7 mouse cellular contexts compared by ENCODE assay signal in the genomic region with DNA sequence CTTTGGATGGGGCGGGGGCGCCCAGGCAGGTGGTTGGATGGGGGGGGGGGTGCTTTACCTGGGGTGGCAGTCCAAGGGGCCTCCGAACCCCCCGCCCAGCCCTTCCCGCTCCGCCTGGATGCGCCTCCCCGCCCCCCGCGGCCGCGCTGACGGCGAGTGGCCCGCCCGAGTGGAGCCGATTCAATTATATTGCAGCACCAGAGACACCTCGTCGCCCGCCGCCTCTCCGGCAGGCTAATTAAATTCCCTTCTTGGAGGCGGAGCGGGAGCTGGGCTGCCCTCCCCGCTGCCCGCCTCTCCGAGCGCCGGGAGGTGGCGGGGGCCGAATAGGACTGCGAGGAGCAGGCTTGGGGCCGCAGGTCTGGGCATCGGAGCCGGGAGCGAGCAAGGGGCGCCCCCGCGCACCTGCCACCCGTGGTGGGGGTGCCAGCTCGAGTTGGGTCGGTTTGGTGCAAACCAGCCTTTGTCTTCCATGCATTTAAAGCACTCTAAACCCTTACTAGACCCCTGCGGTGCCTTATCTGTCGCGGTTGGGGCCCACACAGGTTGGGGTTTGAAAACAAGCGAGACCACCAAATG. TPM values are rescaled to one million over a fixed set of nuclear protein-coding genes. Genes with fewer than 3 reads are reported as not detected.
A peak's percentile ranks its signal among the peaks of the same experiment; 100 is the strongest.
DNase-seq lines count a peak whose midpoint lies in the region; ATAC-seq and TF ChIP-seq lines count a peak whose summit lies in the region.

No protein-coding gene starts in this region.

- peaks cover 82% of the 10 kb centered on the region for H3K27me3 ChIP-seq in G1E (ENCODE audit: insufficient read depth, low read length)
- H3K27me3 ChIP-seq in forebrain, embryonic 12.5 days = 0 out of 2 replicates have a peak, but pooled peaks cover 11% of the 10 kb centered on the region
- H3K27me3 ChIP-seq in hindbrain, embryonic 16.5 days (replicated peaks; ENCODE audit: control insufficient read depth, insufficient read depth, low read length) = no peaks in the 10 kb centered on the region
- peaks cover 18% of the 10 kb centered on the region for H3K27me3 ChIP-seq in midbrain, embryonic 12.5 days

- DNase-seq in G1E (ENCODE audit: low spot score) = peak; percentile 53
- peak; percentile 75 for DNase-seq in left cerebral cortex, postnatal 4 days
- DNase-seq in spleen, postnatal 14 days (ENCODE audit: low spot score in 2 of 2) = peak; percentile 33 to 35

- no peak for TF ChIP-seq POLR2A in bone marrow macrophage, adult 2 months (IDR thresholded peaks at IDR 0.05; ENCODE audit: borderline replicate concordance, low read depth, low read length)

- H3K9ac ChIP-seq in forebrain, embryonic 12.5 days = peak overlapping the region; percentile 85
- H3K9ac ChIP-seq in hindbrain, embryonic 16.5 days (ENCODE audit: low read depth, low read length) = peak overlapping the region; percentile 75
- H3K9ac ChIP-seq in midbrain, embryonic 12.5 days (replicated peaks) = peak overlapping the region; percentile 86

- peak overlapping the region; percentile 99 for H3K27ac ChIP-seq in bone marrow macrophage, adult 2 months (ENCODE audit: insufficient read depth, low read depth, low read length)
- peak overlapping the region; percentile 99 for H3K27ac ChIP-seq in forebrain, embryonic 12.5 days
- H3K27ac ChIP-seq in hindbrain, embryonic 16.5 days (ENCODE audit: low read depth, low read length) = peak overlapping the region; percentile 94
- peak overlapping the region; percentile 97 for H3K27ac ChIP-seq in midbrain, embryonic 12.5 days (replicated peaks)

- no peak for TF ChIP-seq CTCF in G1E (IDR thresholded peaks at IDR 0.05; ENCODE audit: low read depth, low read length)
- no peak for TF ChIP-seq CTCF in bone marrow macrophage, adult 2 months (IDR thresholded peaks at IDR 0.05; ENCODE audit: low read depth, low read length)

- no peak for ATAC-seq in G1E (ENCODE audit: extremely low read depth, insufficient number of reproducible peaks, low FRiP score, poor library complexity, severe bottlenecking)
- peak; percentile 59 for ATAC-seq in forebrain, embryonic 12.5 days (ENCODE audit: low FRiP score)
- ATAC-seq in hindbrain, embryonic 16.5 days = peak; percentile 48
- ATAC-seq in midbrain, embryonic 12.5 days (ENCODE audit: low FRiP score, low read depth) = peak; percentile 50

- peaks cover 89% of the 10 kb centered on the region for H3K4me1 ChIP-seq in G1E (ENCODE audit: insufficient read depth, low read depth, low read length)
- H3K4me1 ChIP-seq in bone marrow macrophage, adult 2 months (ENCODE audit: control insufficient read depth, insufficient read depth, low read length) = peaks cover 23% of the 10 kb centered on the region
- H3K4me1 ChIP-seq in forebrain, embryonic 12.5 days = peaks cover 98% of the 10 kb centered on the region
- peaks cover 72% of the 10 kb centered on the region for H3K4me1 ChIP-seq in hindbrain, embryonic 16.5 days (ENCODE audit: control insufficient read depth, insufficient read depth, low read depth, low read length)
- peaks cover 94% of the 10 kb centered on the region for H3K4me1 ChIP-seq in midbrain, embryonic 12.5 days

- intact Hi-C loops in left cerebral cortex, postnatal 4 days (cut with DNase I) = loop anchor here (5.0 to 10.0 kb wide), 2 partner anchors 236 to 253 kb away; no protein-coding TSS in a partner anchor

- H3K4me3 ChIP-seq in G1E (ENCODE audit: low read depth, low read length) = peak overlapping the region; percentile 71
- H3K4me3 ChIP-seq in bone marrow macrophage, adult 2 months (ENCODE audit: insufficient read depth, low read length) = peak overlapping the region; percentile 76
- H3K4me3 ChIP-seq in forebrain, embryonic 12.5 days (replicated peaks) = peak overlapping the region; percentile 68
- H3K4me3 ChIP-seq in hindbrain, embryonic 16.5 days (ENCODE audit: low read length) = peak overlapping the region; percentile 62
- peak overlapping the region; percentile 69 for H3K4me3 ChIP-seq in midbrain, embryonic 12.5 days

- H3K9me3 ChIP-seq in G1E (replicated peaks) = no peaks in the 10 kb centered on the region
- no peaks in the 10 kb centered on the region for H3K9me3 ChIP-seq in forebrain, embryonic 12.5 days
- no peaks in the 10 kb centered on the region for H3K9me3 ChIP-seq in hindbrain, embryonic 16.5 days (ENCODE audit: control insufficient read depth, low read length)
- H3K9me3 ChIP-seq in midbrain, embryonic 12.5 days = no peaks in the 10 kb centered on the region

- WGBS in forebrain, embryonic 12.5 days = under 1% methylated on average over 45 of the region's 46 CpGs
- WGBS in hindbrain, embryonic 16.5 days = 1% methylated on average over 32 of the region's 46 CpGs
- under 1% methylated on average over 44 of the region's 46 CpGs for WGBS in midbrain, embryonic 12.5 days

- H3K36me3 ChIP-seq in G1E (replicated peaks) = peaks cover 28% of the 10 kb centered on the region
- no peaks in the 10 kb centered on the region for H3K36me3 ChIP-seq in forebrain, embryonic 12.5 days (replicated peaks)
- no peaks in the 10 kb centered on the region for H3K36me3 ChIP-seq in hindbrain, embryonic 16.5 days (ENCODE audit: control insufficient read depth, insufficient read depth, low read length)
- H3K36me3 ChIP-seq in midbrain, embryonic 12.5 days = no peaks in the 10 kb centered on the region

- H3K4me2 ChIP-seq in forebrain, embryonic 12.5 days = peak overlapping the region; percentile 93
- peak overlapping the region; percentile 97 for H3K4me2 ChIP-seq in hindbrain, embryonic 16.5 days (ENCODE audit: low read length)
- peak overlapping the region; percentile 96 for H3K4me2 ChIP-seq in midbrain, embryonic 12.5 days (replicated peaks)

RNA-seq across cellular contexts. Expression of a gene that starts 51.2 kb away (rescaled TPM):
- total RNA-seq in G1E (2014; fragmentation: Nextera tagmentation) = 34.6 and 43.9 TPM in 2 replicates
- 11.3 and 27.9 TPM in 2 replicates for total RNA-seq in G1E (2017)
- 49.8 and 83.4 TPM in 2 replicates for polyA plus RNA-seq in G1E (2012)
- 16.7 and 23.1 TPM in 2 replicates for polyA plus RNA-seq in bone marrow macrophage, adult 2 months (2012; ENCODE audit: insufficient read depth, insufficient read length, missing spikeins)
- polyA plus RNA-seq in forebrain, embryonic 12.5 days (2016; fragmentation: Nextera tagmentation; extraction: Ambion mirVana) = 83.2 and 84.8 TPM in 2 replicates
- polyA plus RNA-seq in hindbrain, embryonic 16.5 days (2015; fragmentation: Nextera tagmentation; extraction: Ambion mirVana) = 20.6 and 22.0 TPM in 2 replicates
- total RNA-seq in left cerebral cortex, postnatal 4 days (2021) = 1 to 10 TPM; 4.8 to 5.7 TPM
- polyA plus RNA-seq in midbrain, embryonic 12.5 days (2016; fragmentation: Nextera tagmentation; extraction: Ambion mirVana) = 73.7 and 84.8 TPM in 2 replicates
